Mouse (Mus musculus): Measurements from ENCODE around the gene 4932438H23Rik. TPM values are rescaled to one million over a fixed set of nuclear protein-coding genes. Genes with fewer than 3 reads are reported as not detected.

The 4932438H23Rik gene
- polyA plus RNA-seq, 1 experiment from 2014 or later: 0.10 TPM

- no peak overlapping the region for H3K4me2 ChIP-seq
- H3K4me1 ChIP-seq: peaks cover 6% of the 10 kb centered on the region; the same call in 1 of the 2 replicates
- no peak overlapping the region for H3K27ac ChIP-seq
- 0 out of 2 replicates have a peak, but pooled peaks cover 2% of the 10 kb centered on the region for H3K27me3 ChIP-seq (replicated peaks)
- 27% methylated on average over 12 of the region's 12 CpGs for WGBS
- H3K9ac ChIP-seq: no peak overlapping the region
- no peak for ATAC-seq (ENCODE audit: insufficient read depth, low FRiP score, low read depth)
- no peaks in the 10 kb centered on the region for H3K9me3 ChIP-seq
- H3K36me3 ChIP-seq: no peaks in the 10 kb centered on the region
- no peak overlapping the region for H3K4me3 ChIP-seq (replicated peaks)
Measured at GRCm38 (mm10) chr16:91068969-91069368, 26.0 kb downstream of the 4932438H23Rik start.

GRCm38 (mm10) chr16:91067122-91067521 lies 27.8 kb downstream of the 4932438H23Rik start:
- Histone ChIP-seq H3K27ac (no peak overlapping the region), H3K36me3 (no peaks in the 10 kb centered on the region), H3K9ac (no peak overlapping the region), H3K27me3 (replicated peaks) (peaks cover 2% of the 10 kb centered on the region; the same call in 1 of the 2 replicates), H3K9me3 (no peaks in the 10 kb centered on the region), H3K4me1 (peaks cover 6% of the 10 kb centered on the region; the same call in 1 of the 2 replicates), H3K4me2 (no peak overlapping the region), H3K4me3 (replicated peaks) (no peak overlapping the region)
- no peak for ATAC-seq (ENCODE audit: insufficient read depth, low FRiP score, low read depth)
- WGBS: 95% methylated on average over 1 of the region's 1 CpGs

- Histone ChIP-seq H3K36me3 (no peaks in the 10 kb centered on the region), H3K27me3 (replicated peaks) (peaks cover 2% of the 10 kb centered on the region; the same call in 1 of the 2 replicates), H3K9me3 (no peaks in the 10 kb centered on the region), H3K4me1 (peaks cover 6% of the 10 kb centered on the region; the same call in 1 of the 2 replicates), H3K4me2 (no peak overlapping the region), H3K4me3 (replicated peaks) (no peak overlapping the region), H3K9ac (no peak overlapping the region), H3K27ac (no peak overlapping the region)
- ATAC-seq (ENCODE audit: insufficient read depth, low FRiP score, low read depth): no peak
- 81% methylated on average over 12 of the region's 12 CpGs for WGBS
Measured at GRCm38 (mm10) chr16:91064583-91065365, 30.1 kb downstream of the 4932438H23Rik start.

GRCm38 (mm10) chr16:91063786-91064185 lies 31.1 kb downstream of the 4932438H23Rik start:
- Histone ChIP-seq H3K9ac (no peak overlapping the region), H3K27me3 (replicated peaks) (peaks cover 2% of the 10 kb centered on the region; the same call in 1 of the 2 replicates), H3K4me3 (replicated peaks) (no peak overlapping the region), H3K4me1 (peaks cover 2% of the 10 kb centered on the region; the same call in 1 of the 2 replicates), H3K36me3 (no peaks in the 10 kb centered on the region), H3K4me2 (no peak overlapping the region), H3K27ac (no peak overlapping the region), H3K9me3 (no peaks in the 10 kb centered on the region)
- ATAC-seq (ENCODE audit: insufficient read depth, low FRiP score, low read depth): no peak
- 89% methylated on average over 10 of the region's 10 CpGs for WGBS

- Histone ChIP-seq H3K4me3 (replicated peaks) (no peak overlapping the region), H3K4me1 (no peaks in the 10 kb centered on the region), H3K4me2 (no peak overlapping the region), H3K27me3 (replicated peaks) (no peaks in the 10 kb centered on the region; the same call in 1 of the 2 replicates), H3K9me3 (no peaks in the 10 kb centered on the region), H3K27ac (no peak overlapping the region), H3K36me3 (no peaks in the 10 kb centered on the region), H3K9ac (no peak overlapping the region)
- no peak for ATAC-seq (ENCODE audit: insufficient read depth, low FRiP score, low read depth)
- 67% methylated on average over 13 of the region's 13 CpGs for WGBS
Measured at GRCm38 (mm10) chr16:91061531-91062318, 33.2 kb downstream of the 4932438H23Rik start.

- no peak overlapping the region for H3K27ac ChIP-seq
- no peak overlapping the region for H3K9ac ChIP-seq
- no peaks in the 10 kb centered on the region for H3K9me3 ChIP-seq
- no peaks in the 10 kb centered on the region for H3K4me1 ChIP-seq
- no peak for ATAC-seq (ENCODE audit: insufficient read depth, low FRiP score, low read depth)
- 77% methylated on average over 6 of the region's 6 CpGs for WGBS
- no peaks in the 10 kb centered on the region for H3K36me3 ChIP-seq
- H3K4me3 ChIP-seq (replicated peaks): no peak overlapping the region
- no peaks in the 10 kb centered on the region; the same call in 1 of the 2 replicates for H3K27me3 ChIP-seq (replicated peaks)
- no peak overlapping the region for H3K4me2 ChIP-seq
Measured at GRCm38 (mm10) chr16:91057741-91058140, 37.2 kb downstream of the 4932438H23Rik start.

- H3K4me1 ChIP-seq: no peaks in the 10 kb centered on the region
- no peak for ATAC-seq (ENCODE audit: insufficient read depth, low FRiP score, low read depth)
- no peaks in the 10 kb centered on the region for H3K36me3 ChIP-seq
- no peaks in the 10 kb centered on the region for H3K9me3 ChIP-seq
- no peak overlapping the region for H3K27ac ChIP-seq
- WGBS: 81% methylated on average over 4 of the region's 4 CpGs
- H3K9ac ChIP-seq: no peak overlapping the region
- no peak overlapping the region for H3K4me3 ChIP-seq (replicated peaks)
- H3K4me2 ChIP-seq: no peak overlapping the region
- H3K27me3 ChIP-seq (replicated peaks): no peaks in the 10 kb centered on the region
Measured at GRCm38 (mm10) chr16:91057261-91057660, 37.7 kb downstream of the 4932438H23Rik start.

GRCm38 (mm10) chr16:91056043-91056821 lies 38.7 kb downstream of the 4932438H23Rik start:
- Histone ChIP-seq H3K4me1 (no peaks in the 10 kb centered on the region), H3K27ac (0 out of 2 replicates have a peak overlapping the region, but pooled peaks have one; percentile 26), H3K9ac (no peak overlapping the region), H3K27me3 (replicated peaks) (no peaks in the 10 kb centered on the region), H3K36me3 (no peaks in the 10 kb centered on the region), H3K4me3 (replicated peaks) (no peak overlapping the region), H3K4me2 (no peak overlapping the region), H3K9me3 (no peaks in the 10 kb centered on the region)
- WGBS: 48% methylated on average over 16 of the region's 16 CpGs
- ATAC-seq (ENCODE audit: insufficient read depth, low FRiP score, low read depth): peak; percentile 77

- Histone ChIP-seq H3K9ac (no peak overlapping the region), H3K4me2 (no peak overlapping the region), H3K36me3 (no peaks in the 10 kb centered on the region), H3K27me3 (replicated peaks) (no peaks in the 10 kb centered on the region), H3K27ac (no peak overlapping the region), H3K4me3 (replicated peaks) (no peak overlapping the region), H3K4me1 (no peaks in the 10 kb centered on the region), H3K9me3 (no peaks in the 10 kb centered on the region)
- WGBS: 72% methylated on average over 5 of the region's 5 CpGs
- ATAC-seq (ENCODE audit: insufficient read depth, low FRiP score, low read depth): no peak
Measured at GRCm38 (mm10) chr16:91055150-91055549, 39.8 kb downstream of the 4932438H23Rik start.

- Histone ChIP-seq H3K27me3 (replicated peaks) (no peaks in the 10 kb centered on the region), H3K4me3 (replicated peaks) (no peak overlapping the region), H3K36me3 (no peaks in the 10 kb centered on the region), H3K27ac (no peak overlapping the region), H3K4me2 (no peak overlapping the region), H3K9ac (no peak overlapping the region), H3K4me1 (no peaks in the 10 kb centered on the region), H3K9me3 (no peaks in the 10 kb centered on the region)
- WGBS: 53% methylated on average over 8 of the region's 8 CpGs
- no peak for ATAC-seq (ENCODE audit: insufficient read depth, low FRiP score, low read depth)
Measured at GRCm38 (mm10) chr16:91053599-91053998, 41.3 kb downstream of the 4932438H23Rik start.

GRCm38 (mm10) chr16:91045511-91045910 lies 49.4 kb downstream of the 4932438H23Rik start:
- 56% methylated on average over 8 of the region's 8 CpGs for WGBS
- Histone ChIP-seq H3K27ac (no peak overlapping the region), H3K9ac (no peak overlapping the region), H3K4me1 (peaks cover 3% of the 10 kb centered on the region), H3K9me3 (no peaks in the 10 kb centered on the region), H3K4me2 (no peak overlapping the region; the same call in 1 of the 2 replicates), H3K36me3 (no peaks in the 10 kb centered on the region), H3K27me3 (replicated peaks) (no peaks in the 10 kb centered on the region), H3K4me3 (replicated peaks) (no peak overlapping the region)
- no peak for ATAC-seq (ENCODE audit: insufficient read depth, low FRiP score, low read depth)
